Mouse (Mus musculus) WW6 (cell line): ENCODE measurements around the gene Traf3ip1.
A peak's percentile ranks its signal among the peaks of the same experiment; 100 is the strongest.

Experiments used
- DNase-seq: peaks from one replicate; pipeline ENCODE4 v3.0.0-alpha.2; 2013; ENCODE audit warnings: low read depth, low spot score

The Traf3ip1 gene

DNA sequence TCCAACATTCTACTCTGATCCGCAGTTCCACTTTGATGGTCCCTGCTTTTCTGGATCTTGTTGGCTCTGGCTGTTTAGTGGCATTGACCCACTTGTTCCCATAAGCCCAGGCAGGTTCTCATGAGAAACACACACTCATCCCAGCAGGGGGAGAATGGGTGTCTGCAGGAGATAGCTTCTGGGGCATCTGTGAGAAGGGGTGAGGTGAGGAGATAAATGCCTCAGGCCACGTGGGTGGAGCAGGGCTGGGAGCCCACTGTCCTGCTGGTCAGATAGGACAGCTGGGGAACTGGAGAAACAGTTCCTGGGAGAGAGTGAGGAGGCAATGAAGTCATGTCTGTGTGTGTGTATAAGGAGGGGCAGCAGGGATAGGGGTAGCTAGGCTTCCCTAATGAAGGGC, 39.0 kb downstream of the Traf3ip1 start:
- DNase-seq = no peak

DNA sequence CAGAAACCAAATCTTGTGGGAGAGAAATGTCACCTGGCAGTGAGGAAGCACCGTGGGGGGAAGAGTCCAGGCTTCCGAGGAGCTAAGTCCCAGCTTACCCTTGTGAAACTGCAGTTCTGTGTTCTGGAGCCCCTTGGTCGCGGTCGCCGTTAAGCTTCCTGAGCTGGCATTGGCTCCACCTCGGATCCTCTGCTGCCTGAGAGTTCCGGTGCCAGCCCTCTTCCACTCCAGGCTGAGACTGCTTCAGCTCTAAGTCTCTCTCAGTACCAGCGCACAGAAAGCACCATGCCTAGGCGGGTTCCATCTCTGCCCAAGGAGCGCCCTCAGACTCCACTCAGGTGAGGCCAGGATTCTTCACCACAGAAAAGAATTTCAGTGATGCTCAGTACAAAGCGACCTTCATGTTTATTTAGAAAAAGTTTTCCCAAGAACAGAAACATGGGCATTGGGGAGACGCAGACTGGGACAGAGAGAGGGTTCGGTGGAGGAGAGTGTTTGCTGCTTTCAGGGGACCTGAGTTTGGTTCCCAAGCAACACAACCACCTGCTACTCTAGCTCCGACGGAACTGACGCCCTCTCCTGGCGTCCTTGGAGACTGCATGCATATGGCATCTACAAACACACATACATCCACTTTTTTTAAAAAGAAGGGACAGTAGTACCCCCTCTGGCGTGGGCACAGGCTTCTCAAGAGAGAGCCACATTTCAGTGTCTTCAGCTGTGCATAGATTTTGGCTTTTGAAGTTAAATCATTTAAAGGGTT, 39.7 kb downstream of the Traf3ip1 start:
- DNase-seq = peak; percentile 65

DNA sequence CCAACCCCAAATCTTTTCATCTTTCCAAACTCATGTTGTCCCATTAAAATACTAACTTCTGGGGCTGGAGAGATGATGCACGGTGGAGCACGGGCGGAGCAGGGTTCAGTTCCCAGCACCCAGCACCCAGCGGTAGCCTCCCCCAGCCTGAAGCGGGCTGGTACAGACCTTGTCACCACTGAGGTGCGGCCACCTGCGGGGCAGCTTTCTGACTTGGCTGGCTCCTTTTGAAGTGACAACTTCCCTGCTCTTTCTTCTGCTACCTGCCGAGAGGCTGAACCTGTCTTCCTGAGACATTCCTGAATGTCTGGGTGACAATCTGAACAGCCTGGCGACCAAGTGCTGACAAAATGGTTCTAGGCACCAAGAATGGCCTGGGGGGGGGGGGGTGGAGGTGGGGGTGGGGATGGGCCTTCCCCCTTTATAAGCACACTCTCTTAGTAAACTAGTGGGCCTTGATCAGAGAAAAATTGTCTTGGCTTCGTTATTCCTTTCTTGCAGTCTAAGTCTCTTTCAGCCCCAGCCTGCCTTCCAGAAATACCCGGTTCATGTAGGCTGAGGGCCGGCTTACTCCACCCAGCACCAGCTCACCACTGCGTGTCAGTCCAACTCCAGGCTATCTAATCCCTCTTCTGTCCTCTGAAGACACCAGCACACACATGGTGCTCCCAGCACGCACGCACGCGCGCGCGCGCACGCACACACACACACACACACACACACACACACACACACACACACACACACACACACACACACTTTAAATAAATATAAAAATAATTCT, 43.5 kb downstream of the Traf3ip1 start:
- DNase-seq = peak; percentile 24

DNA sequence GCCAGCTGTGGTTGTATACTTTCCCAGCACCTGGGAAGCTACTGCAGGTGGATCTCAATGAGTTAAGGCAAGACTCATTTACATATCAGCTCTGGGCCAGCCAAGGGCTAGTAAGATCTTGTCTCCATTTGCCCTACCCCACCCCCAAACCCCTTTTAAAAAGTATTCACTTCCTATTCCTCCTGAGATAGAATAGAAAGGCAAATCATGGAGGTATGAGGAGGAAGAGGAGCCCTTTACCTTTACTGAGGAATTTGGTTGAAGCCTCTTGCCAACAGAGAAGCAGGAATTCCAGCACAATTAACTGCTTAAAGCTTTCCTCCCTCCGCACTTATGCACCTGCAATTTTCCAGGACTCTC, 44.1 kb downstream of the Traf3ip1 start:
- DNase-seq = no peak

DNA sequence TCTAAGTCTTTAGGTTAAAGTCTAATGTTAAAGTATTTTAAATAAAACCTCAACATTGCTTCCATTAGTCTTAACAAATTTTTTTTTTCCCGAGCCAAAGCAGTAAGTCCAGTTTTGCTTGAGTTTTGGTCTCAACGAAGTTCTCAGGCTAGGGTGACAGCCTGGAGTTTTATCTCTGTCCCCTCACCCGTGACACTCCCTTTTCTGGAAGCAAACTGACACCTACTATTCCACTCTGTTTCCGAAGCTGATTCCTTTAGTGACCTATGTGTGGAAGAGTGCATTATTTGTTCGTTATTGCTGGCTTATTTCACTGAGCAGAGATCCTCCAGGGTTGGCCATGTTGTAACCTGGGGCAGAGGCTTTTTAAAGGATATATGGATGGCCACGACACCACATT, 44.8 kb downstream of the Traf3ip1 start:
- no peak for DNase-seq

DNA sequence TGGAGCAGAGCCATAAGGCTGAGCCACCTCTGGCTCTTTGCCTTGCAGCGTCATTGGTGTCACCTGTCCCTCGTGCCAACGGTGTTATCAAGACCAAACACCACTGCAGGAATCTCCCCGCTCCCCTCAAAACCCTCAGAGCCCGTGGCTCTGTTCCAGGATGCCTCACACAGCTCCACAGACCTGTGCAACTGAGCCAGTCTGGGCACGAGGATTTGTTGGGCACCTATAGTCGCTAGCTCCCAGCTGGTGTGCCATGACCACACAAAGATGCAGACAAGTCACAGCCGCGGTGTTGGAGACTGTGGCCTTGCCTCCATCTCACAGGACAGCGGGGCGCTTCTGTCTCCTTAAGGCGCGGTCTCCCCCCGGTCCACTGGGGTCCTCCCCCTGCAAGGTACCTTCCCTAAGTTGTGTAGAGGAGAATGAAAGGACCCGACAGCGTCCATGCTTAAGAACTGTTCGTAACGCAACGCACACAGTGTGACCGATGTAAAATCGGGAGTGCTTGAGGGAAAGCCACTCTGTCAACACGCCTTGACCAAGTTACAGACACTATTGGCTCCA, 45.3 kb downstream of the Traf3ip1 start:
- DNase-seq = no peak

DNA sequence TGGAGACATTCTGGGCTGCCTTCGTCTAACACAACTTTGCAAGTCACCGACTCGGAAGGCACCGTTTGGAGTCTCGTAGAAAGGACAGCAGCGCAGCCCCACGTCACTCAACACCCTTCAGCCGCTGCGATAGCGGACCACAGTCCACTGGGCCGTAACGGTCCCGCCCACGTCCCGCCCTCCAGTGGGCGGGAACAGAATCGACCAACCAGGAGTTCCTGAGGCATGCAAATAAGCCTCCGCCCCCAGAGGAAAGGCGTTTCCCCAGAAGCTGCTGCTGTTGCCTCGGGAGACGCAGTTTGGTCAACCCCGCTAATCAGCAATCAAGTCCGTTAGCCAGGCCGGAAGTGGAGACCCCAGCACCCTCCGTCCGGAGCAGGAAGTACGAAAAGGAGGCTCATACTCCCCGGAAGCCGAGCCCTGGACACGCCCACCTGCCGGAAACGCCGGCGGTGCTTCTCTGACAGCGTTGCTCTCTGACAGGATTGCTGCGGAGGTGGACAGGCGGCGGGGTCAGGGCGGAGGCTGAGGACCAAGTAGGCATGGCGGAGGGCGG, 45.9 kb downstream of the Traf3ip1 start, which contains the start of gene Asb1:
Asb1 (plus strand) TSS at position 274 of the 556 bp plus-strand sequence.
- peak; percentile 94 for DNase-seq

DNA sequence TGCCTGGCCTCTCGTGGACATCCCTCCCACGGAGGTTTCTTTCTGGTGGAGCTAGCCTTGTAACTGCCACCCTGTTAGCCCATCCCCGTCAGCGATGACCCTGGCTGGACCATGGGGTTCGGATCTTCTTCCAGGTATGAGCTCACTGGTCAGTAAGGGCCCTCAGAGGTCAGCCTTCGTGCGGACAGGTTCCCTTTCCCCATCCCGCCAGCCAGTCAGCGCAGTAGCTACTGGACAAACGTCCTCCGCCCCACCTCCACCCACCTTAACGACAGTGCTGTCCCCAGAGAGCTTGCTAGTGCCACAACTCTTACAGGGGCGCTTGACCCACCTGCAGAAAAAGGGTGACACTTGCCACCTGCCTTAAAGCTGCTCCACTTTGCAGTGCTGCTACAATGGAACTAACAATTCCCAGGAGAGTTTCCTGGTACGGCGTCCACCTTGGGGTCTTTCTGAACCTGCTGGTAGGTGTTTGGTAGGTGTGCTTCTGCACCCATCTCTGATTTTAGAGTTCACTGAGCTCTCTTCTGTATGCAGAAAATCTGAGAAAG, 46.7 kb downstream of the Traf3ip1 start:
- no peak for DNase-seq

DNA sequence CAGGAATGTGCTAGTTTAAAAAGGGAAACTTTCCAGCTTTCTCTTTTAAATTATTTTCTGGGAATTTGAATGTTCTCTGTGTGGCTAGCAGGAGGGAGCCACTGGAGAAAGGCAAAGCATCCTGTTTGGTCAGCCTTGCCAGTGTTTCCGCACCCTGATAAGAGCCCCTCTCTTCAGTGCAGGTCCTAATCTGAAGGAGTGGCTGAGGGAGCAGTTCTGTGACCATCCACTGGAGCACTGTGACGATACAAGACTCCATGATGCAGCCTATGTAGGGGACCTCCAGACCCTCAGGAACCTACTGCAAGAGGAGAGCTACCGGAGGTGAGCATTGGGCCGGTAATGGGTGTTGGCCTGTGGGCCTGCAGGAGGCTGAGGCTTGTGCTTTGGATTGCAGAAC, 49.5 kb downstream of the Traf3ip1 start:
- no peak for DNase-seq

GRCm38 (mm10) chr1:91545226-91545625, 50.8 kb downstream of the Traf3ip1 start:
- no peak for DNase-seq

DNA sequence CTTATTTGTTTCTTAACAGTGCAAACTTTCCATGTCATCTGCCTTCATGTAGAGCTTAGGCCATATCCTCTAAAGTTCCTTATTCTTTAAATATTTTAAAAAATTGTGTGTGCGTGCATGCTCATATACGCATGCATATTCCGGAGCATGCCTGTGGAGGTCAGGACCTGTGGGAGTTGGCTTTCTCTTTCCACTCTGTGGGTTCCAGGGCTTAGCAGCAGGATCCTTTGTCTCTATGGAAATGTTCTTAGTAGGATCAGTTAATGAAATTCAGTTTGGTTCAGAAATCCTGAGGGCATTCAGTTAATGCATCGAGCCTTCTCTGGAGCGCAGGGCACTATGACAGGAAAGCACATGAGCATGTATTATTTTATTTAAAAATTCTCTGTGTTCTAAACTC, 53.1 kb downstream of the Traf3ip1 start:
- DNase-seq = no peak

- no peak for DNase-seq
Measured at GRCm38 (mm10) chr1:91549073-91549472, 54.6 kb downstream of the Traf3ip1 start.

DNA sequence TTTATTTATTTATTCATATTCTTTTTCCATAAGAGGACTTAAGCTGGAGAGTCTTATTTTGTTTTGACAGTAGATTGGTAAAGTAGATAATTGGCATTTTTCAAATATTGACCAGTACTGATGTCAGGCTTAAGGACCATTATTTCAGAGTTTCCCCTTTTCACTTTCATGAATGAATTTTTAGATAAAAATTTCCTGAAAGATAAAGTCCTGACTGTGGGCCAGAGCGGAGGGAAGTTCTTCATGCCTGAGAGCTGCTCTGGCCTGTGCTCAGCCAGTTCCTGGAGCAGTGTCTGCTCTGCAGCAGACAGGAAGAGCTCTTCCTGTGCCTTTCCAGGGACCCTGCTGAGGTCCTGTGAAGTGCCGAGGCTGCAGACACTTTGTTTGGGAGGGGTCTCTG, 62.7 kb downstream of the Traf3ip1 start:
- DNase-seq = no peak

GRCm38 (mm10) chr1:91561226-91561625, 66.8 kb downstream of the Traf3ip1 start:
- DNase-seq = no peak

GRCm38 (mm10) chr1:91562977-91563590, 68.6 kb downstream of the Traf3ip1 start:
- DNase-seq = no peak

DNA sequence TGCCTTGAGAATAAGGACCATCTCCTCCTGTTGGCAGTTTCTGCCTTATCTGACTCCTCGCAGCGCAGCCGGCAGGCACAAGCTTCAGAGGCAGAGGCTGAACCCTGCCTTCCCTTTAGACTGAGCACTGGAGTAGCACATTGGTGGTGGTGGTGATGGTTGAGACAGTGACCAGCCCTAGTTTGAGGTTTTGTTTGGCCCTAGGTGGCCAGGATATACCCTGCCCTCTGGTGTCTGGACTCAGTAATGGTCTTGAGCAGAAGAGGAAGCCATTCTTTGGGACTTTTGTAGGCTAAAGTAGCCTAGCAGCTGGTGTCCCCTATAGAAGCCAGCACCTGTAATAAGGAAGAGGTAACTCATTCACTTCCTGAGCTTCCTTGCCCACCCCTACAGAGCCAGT, 69.6 kb downstream of the Traf3ip1 start:
- DNase-seq = no peak

DNA sequence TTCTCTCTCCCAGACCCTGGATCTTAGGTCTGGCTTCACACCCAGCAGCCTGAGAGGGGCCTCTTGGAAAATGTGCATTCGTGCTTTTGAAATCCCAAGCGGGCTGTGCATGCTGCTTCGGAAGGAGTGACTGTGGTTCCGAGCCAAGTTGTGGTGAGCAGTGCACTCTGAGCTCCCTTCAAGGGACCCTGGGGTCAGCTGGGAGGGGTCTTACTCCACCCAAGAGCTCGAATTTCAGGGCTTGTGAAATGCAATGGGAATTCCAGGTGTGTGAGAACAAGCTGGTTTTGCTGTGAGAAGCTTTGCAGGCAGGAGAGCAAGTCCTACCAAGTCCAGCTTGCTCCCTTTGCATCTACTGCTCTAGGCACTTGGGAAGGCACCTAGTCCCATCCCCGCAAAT, 70.2 kb downstream of the Traf3ip1 start:
- no peak for DNase-seq

DNA sequence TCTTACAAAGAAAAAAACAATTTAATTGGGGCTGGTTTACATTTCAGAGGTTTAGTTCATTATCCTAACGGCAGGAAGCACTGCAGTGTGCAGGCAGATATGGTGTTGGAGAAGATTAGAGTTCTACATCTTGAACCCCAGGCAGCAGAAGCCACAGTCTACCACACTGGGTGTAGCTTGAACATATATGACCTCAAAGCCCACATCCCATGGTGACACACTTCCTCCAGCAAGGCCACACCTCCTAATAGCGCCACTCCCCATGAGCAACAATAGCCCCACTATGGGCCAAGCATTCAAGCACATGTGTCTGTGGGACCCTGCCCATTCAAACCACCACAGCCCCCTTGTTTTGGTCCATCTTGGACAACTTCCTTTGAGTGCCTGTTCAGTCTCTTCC, 72.8 kb downstream of the Traf3ip1 start:
- no peak for DNase-seq

GRCm38 (mm10) chr1:91572458-91572857, 78.0 kb downstream of the Traf3ip1 start:
- DNase-seq = no peak

GRCm38 (mm10) chr1:91574208-91574607, 79.8 kb downstream of the Traf3ip1 start:
- DNase-seq = no peak

- DNase-seq = no peak
Measured at GRCm38 (mm10) chr1:91577883-91578517, 83.6 kb downstream of the Traf3ip1 start.
